Mouse (Mus musculus): ENCODE data around the gene Fgfr2.
A peak's percentile ranks its signal among the peaks of the same experiment; 100 is the strongest.

The Fgfr2 gene

GRCm38 (mm10) chr7:130309180-130309579 is 2814.0 kb downstream of the Fgfr2 start:
- DNase-seq (ENCODE audit: extremely low read depth, insufficient read length, low spot score) = no peak

- DNase-seq (ENCODE audit: extremely low read depth, insufficient read length, low spot score) = no peak
These were observed 2816.1 kb downstream of the Fgfr2 start for GRCm38 (mm10) chr7:130307036-130307435.

DNA sequence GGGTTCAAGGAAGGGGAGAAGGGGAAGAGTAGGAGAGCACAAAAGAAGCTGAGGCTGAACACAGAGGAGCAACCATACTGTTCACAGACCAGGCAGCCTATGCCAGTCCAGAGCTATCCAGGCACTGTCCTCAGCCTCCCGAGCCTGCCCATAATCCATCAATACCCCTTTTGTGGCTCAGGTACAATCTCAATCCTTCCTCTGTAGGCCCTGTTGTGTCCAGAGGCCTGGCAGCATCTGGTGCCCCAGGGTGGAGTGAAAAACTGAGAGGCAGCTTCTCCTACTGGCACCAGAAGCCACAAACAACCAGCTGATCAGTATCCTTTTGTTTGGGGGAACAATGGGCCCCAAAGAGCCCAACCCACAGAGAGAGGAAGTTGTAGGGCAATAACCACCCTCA is 2818.5 kb downstream of the Fgfr2 start:
- no peak for DNase-seq (ENCODE audit: extremely low read depth, insufficient read length, low spot score)

GRCm38 (mm10) chr7:130303464-130303863 is 2819.7 kb downstream of the Fgfr2 start:
- no peak for DNase-seq (ENCODE audit: extremely low read depth, insufficient read length, low spot score)

DNA sequence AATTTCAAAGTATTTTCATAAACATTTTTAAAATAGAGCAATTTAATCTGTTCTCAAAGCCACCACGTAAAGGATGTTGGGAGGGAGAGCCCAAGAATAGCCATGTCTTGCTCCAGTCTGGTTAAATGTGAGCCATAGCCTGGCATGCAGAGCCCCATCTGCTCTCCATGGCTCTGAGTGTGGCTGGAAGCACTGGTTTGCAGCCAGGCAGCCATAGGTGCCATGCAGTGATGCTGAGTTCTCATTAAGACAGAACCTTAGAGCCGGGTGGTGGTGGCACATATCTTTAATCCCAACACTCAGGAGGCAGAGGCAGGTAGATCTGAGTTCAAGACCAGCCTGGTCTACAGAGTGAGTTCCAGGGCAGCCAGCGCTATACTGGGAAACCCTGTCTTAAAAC is 2822.5 kb downstream of the Fgfr2 start:
- no peak for DNase-seq (ENCODE audit: extremely low read depth, insufficient read length, low spot score)

DNA sequence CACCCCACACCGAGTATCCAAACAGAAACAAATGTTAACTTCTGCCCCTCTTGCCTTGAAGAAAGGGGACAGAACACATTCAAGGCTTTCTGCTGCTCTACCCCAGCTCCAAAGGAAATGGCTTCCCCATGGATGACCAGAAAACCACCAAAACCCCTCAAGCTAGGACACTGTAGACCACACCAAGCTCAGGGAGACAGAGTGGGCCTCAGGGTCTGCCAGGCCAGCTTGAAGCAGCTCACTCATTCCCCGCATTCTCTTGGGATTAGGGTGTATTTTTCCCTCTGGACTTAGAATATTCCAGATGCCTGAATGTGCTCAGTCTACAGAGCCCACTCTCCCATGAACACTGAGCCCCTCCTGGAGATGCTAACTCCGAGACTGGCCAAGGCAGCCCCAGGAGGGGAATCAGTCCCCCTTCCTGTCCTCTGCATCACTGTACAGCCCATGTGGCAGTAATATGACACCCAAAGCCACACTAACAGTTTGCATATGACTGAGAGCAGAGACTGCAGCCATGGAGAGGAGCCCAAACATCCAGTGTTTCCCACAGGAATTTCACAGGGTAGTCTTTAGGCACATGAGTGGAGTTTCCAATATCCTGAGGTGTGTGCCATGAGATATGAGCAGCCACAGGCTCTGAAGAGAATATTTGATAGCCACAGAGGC is 2824.1 kb downstream of the Fgfr2 start:
- peak; percentile 35 for DNase-seq (ENCODE audit: extremely low read depth, insufficient read length, low spot score)

DNA sequence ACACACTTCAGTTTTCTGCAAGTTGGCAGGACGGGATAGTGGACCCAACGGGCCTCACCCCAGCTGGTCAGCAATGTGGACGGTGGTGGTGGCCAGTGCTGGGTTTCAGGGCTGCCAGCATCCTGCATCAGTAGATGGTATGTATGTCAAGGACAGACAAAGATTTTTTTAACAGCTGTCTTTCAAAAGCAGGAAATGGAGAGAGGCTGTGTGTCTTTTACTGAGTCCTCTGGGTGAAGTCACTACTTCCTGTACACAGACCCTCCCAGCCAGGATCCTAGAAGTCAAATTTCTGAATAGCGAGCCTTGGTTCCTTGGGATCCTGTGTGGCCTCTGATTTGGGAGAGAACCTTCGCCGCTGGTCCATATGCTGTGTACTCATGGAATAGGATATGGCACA is 2832.0 kb downstream of the Fgfr2 start:
- DNase-seq (ENCODE audit: extremely low read depth, insufficient read length, low spot score) = no peak

GRCm38 (mm10) chr7:130289428-130289790 is 2833.7 kb downstream of the Fgfr2 start:
- no peak for DNase-seq (ENCODE audit: extremely low read depth, insufficient read length, low spot score)

- DNase-seq (ENCODE audit: extremely low read depth, insufficient read length, low spot score) = peak; percentile 50
These were observed 2834.3 kb downstream of the Fgfr2 start for GRCm38 (mm10) chr7:130288719-130289427.

GRCm38 (mm10) chr7:130288248-130288647 is 2834.9 kb downstream of the Fgfr2 start:
- no peak for DNase-seq (ENCODE audit: extremely low read depth, insufficient read length, low spot score)

DNA sequence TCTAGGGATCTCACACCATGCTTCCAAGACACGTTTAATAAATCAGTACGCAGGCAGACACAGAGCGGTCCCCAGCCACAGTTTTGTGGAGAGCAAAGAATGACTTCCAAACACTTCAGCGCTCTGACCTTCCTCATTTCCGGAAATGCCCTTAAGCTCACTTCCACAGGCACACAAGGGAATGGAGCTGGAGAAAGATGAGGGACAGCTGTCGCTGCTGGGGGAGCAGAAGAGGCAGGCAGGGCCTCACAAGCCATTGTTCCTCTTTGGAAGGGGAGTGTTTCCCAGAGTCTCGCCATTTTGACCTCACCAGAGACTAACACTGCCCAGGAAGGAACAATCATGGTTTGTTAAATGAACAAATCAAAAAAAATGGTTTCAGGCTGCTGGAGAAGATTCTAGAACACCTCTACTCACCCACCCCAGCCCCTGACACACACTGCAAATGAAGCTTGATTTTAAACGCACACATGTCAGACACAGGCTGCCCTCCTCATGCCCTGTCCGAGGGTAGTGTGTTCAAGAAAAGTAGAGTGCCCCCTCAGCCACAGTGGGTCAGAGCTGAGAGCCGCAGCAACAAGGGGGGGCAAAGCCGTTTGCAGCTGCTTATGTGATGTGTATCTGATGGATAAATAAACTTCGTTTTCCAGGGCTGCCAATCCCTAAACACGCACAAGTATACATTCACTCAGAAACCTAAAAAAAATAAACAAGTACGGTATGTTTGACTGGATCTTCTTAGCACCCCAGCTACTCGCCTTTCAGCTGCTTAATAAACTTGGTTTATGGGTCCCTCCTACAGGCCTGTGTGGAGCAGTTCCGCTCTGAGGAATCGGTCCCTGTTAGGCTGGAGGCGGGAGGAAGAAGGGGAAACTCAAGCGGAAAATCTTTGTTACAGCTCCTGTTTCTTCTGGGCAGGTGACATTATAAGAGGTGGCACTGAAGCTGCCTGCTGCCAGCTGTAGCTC is 2844.1 kb downstream of the Fgfr2 start:
- no peak for DNase-seq (ENCODE audit: extremely low read depth, insufficient read length, low spot score)

- no peak for DNase-seq (ENCODE audit: extremely low read depth, insufficient read length, low spot score)
These were observed 2845.0 kb downstream of the Fgfr2 start for GRCm38 (mm10) chr7:130278000-130278737.

DNA sequence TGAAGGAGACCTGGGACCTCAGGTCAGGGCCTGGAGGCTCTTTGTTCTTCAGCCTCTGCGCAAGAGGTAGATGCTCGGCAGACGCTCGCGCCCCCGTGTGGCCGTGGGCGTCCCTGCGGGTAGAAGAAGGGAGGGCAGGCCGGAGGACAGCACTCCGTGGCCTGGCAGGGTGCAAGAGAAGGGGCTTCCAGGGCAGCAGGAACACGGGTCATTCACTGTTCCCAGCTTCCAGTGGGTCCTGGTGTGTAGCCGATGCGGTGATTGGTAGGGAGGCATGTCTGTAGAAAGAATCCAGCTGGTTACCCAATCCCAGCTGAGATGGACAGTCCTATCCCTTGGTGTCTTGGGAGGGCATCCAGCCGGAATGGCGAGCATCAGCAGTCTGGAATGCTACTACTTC is 2849.9 kb downstream of the Fgfr2 start:
- peak; percentile 73 for DNase-seq (ENCODE audit: extremely low read depth, insufficient read length, low spot score)

GRCm38 (mm10) chr7:130270807-130271206 is 2852.3 kb downstream of the Fgfr2 start:
- no peak for DNase-seq (ENCODE audit: extremely low read depth, insufficient read length, low spot score)

DNA sequence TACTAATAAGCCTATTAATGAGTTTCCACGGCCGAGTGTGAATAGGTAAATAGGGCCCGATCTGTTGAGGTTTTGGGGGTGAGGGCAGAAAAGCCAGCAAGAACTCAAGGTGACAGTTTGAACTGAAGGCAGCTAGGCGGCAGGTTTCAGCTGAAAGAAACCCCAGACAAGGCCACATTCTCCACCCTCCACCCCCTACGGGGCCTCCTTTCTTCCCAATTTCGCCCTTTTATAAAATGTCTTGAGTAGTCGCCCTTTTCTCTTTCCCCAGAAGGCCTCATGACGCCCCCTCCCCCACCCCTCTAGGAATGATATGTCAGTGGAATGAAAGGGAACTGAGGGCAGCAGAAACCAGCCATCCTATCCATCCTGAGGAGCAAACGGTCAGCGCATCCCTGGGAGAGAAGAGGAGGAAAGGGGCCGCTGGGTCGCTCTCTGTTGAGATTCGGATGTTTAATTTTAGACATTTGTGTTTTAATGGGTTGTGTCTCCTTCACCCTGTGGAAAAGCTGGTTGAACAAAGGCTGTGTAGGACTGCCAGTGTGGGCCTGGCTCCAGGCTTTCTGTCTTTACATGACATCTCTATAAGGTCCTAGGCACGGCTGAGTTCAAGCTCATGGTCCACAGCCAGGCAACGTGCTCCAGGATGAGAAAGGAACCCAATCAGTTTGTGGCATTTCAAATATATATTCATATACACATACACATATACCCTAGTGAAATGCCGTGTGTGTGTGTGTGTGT is 2853.9 kb downstream of the Fgfr2 start:
- no peak for DNase-seq (ENCODE audit: extremely low read depth, insufficient read length, low spot score)

- DNase-seq (ENCODE audit: extremely low read depth, insufficient read length, low spot score) = no peak
These were observed 2856.1 kb downstream of the Fgfr2 start for GRCm38 (mm10) chr7:130267099-130267498.

DNA sequence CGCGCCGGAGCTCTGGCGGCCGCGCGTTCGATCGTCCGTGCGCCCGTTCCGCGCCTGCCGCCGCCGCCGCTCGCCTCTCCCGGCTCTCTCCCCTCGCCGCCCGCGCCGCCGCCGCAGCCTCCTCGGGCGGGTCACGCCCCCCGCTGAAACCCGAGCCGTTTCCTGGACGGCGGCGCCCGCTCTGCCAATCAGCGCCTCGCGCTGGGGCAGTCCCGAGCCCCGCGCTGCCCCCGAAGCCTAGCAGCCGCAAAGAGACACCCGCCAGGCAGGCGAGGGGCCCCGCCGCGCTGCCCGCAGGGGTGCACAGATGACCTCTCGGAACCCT is 2857.0 kb downstream of the Fgfr2 start:
- no peak for DNase-seq (ENCODE audit: extremely low read depth, insufficient read length, low spot score)

GRCm38 (mm10) chr7:130265319-130266165 is 2857.6 kb downstream of the Fgfr2 start:
- no peak for DNase-seq (ENCODE audit: extremely low read depth, insufficient read length, low spot score)

DNA sequence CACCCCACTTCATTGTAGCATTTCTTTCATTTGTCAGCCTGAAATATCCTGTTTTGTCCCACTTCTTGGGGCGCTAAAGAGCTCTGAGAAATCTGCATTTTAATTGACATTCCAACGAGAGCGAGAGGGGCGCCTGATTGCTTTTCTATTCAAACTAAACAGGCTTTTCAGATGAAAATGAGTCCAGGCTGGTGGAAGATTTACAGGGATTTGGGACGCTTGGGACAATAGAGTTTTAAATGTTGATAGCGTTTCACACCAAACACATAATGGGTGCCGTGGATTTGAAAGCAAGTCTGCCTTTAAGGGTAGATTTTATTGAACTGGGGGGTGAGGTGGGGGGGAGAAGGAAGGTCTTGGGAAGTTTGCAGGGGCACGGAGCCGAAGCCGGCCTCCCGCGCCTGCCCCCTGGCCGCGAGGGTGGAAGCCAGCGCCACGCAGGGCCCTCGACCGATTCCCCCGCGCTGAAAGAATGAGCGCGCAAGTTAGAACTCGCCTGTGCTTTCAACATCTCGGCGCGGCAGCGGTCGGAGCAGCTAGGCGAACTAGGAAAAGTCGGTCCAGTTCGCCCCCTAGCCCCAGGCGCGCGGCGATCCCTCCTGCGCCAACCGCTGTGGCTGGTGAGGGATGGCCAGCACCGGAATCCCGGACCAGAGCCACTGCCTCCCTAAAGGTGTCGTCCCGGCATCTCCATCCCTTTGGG is 2858.4 kb downstream of the Fgfr2 start:
- no peak for DNase-seq (ENCODE audit: extremely low read depth, insufficient read length, low spot score)
